Mouse (Mus musculus) spleen, postnatal 4 days (tissue): Measurements from ENCODE around the gene Hspbp1.

ENCODE experiments used
- DNase-seq, 2 experiments: peaks; one replicate each; pipeline ENCODE4 v3.0.0; 2022; ENCODE audit warnings: low spot score in 2 of 2

Hspbp1 gene

GRCm38 (mm10) chr7:4684632-4685417, at the start of gene Hspbp1:
Gene Hspbp1, minus strand, starts transcription at chr7:4685068.
- DNase-seq: peak; percentile 95 to 97

- DNase-seq: no peak
These were observed 48.1 kb upstream of the Hspbp1 start for GRCm38 (mm10) chr7:4732968-4733392.

- no peak for DNase-seq
These were observed 46.2 kb upstream of the Hspbp1 start for GRCm38 (mm10) chr7:4731090-4731489.

GRCm38 (mm10) chr7:4725169-4725568, 40.3 kb upstream of the Hspbp1 start, which contains the start of gene Tmem150b:
Gene Tmem150b, minus strand, starts transcription at chr7:4725249.
- DNase-seq: no peak

- DNase-seq: no peak
These were observed 39.5 kb upstream of the Hspbp1 start for GRCm38 (mm10) chr7:4724359-4724758.

GRCm38 (mm10) chr7:4723508-4723907, 38.6 kb upstream of the Hspbp1 start:
- DNase-seq: no peak

GRCm38 (mm10) chr7:4719276-4719675, 34.4 kb upstream of the Hspbp1 start:
- DNase-seq: no peak

- no peak for DNase-seq
These were observed 32.1 kb upstream of the Hspbp1 start for GRCm38 (mm10) chr7:4716955-4717354.

- DNase-seq: no peak
These were observed 27.7 kb upstream of the Hspbp1 start for GRCm38 (mm10) chr7:4712594-4712993.

- DNase-seq: peak; percentile 48 to 75
These were observed 20.2 kb upstream of the Hspbp1 start for GRCm38 (mm10) chr7:4705098-4705497.

GRCm38 (mm10) chr7:4703195-4703594, 18.3 kb upstream of the Hspbp1 start:
- no peak for DNase-seq

GRCm38 (mm10) chr7:4702334-4702733, 17.5 kb upstream of the Hspbp1 start:
- DNase-seq: no peak

- DNase-seq: no peak
These were observed 8.1 kb upstream of the Hspbp1 start for GRCm38 (mm10) chr7:4693004-4693403.

- DNase-seq: no peak
These were observed 6.2 kb upstream of the Hspbp1 start for GRCm38 (mm10) chr7:4690951-4691653.

GRCm38 (mm10) chr7:4690387-4690786, 5.5 kb upstream of the Hspbp1 start, which contains the start of gene Brsk1:
Gene Brsk1, plus strand, starts transcription at chr7:4690604.
- DNase-seq: no peak

GRCm38 (mm10) chr7:4684203-4684602, 665 bp downstream of the Hspbp1 start:
- no peak for DNase-seq

GRCm38 (mm10) chr7:4683307-4683706, 1.6 kb downstream of the Hspbp1 start:
- no peak for DNase-seq

- DNase-seq: no peak
These were observed 9.7 kb downstream of the Hspbp1 start for GRCm38 (mm10) chr7:4675200-4675599.

- DNase-seq: no peak
These were observed 10.6 kb downstream of the Hspbp1 start for GRCm38 (mm10) chr7:4674114-4674731.

GRCm38 (mm10) chr7:4671956-4672355, 12.9 kb downstream of the Hspbp1 start:
- no peak for DNase-seq

- peak in 1 of 2 experiments; percentile 37 for DNase-seq
These were observed 14.1 kb downstream of the Hspbp1 start for GRCm38 (mm10) chr7:4670655-4671255.

- peak in 1 of 2 experiments; percentile 54 for DNase-seq
These were observed 15.7 kb downstream of the Hspbp1 start for GRCm38 (mm10) chr7:4669156-4669555.
